Mouse (Mus musculus) liver, embryonic 15.5 days (tissue): ENCODE results near the gene Adgrl3. TPM values are rescaled to one million over a fixed set of nuclear protein-coding genes. Genes with fewer than 3 reads are reported as not detected.

Experiments
- ATAC-seq: fragments of 200-750 bp; cut with Nextera tagmentation; 2 replicates; pipeline ENCODE4 v1.8.0; 2017; ENCODE audit warnings: moderate number of reproducible peaks, mild to moderate bottlenecking, moderate library complexity; ENCODE audit not compliant: insufficient read depth
- H3K27ac ChIP-seq: fragments of 300-500 bp; sonication (generic); replicated peaks from 2 replicates; pipeline ENCODE4 v1.5.1; 2015; ENCODE audit warnings: mild to moderate bottlenecking, inconsistent platforms
- H3K27me3 ChIP-seq: fragments of 300-500 bp; sonication (generic); 2 replicates; pipeline ENCODE4 v1.6.1; 2015; ENCODE audit warnings: mild to moderate bottlenecking, inconsistent platforms
- H3K36me3 ChIP-seq: fragments of 300-500 bp; sonication (generic); replicated peaks from 2 replicates; pipeline ENCODE4 v1.6.1; 2015; ENCODE audit warnings: moderate library complexity, mild to moderate bottlenecking, inconsistent platforms
- H3K4me1 ChIP-seq: fragments of 300-500 bp; sonication (generic); replicated peaks from 2 replicates; pipeline ENCODE4 v1.6.1; 2015; ENCODE audit warnings: inconsistent platforms
- H3K4me2 ChIP-seq: fragments of 300-500 bp; sonication (generic); 2 replicates; pipeline ENCODE4 v1.6.1; 2015; ENCODE audit warnings: moderate library complexity, mild to moderate bottlenecking, inconsistent platforms
- H3K4me3 ChIP-seq: fragments of 300-500 bp; sonication (generic); replicated peaks from 2 replicates; pipeline ENCODE4 v1.5.1; 2015; ENCODE audit warnings: mild to moderate bottlenecking, inconsistent platforms
- H3K9ac ChIP-seq: fragments of 300-500 bp; sonication (generic); 2 replicates; pipeline ENCODE4 v1.6.1; 2015; ENCODE audit warnings: moderate library complexity, mild to moderate bottlenecking, inconsistent platforms
- H3K9me3 ChIP-seq: fragments of 300-500 bp; sonication (generic); replicated peaks from 2 replicates; pipeline ENCODE4 v1.6.1; 2016; ENCODE audit warnings: inconsistent platforms
- WGBS: fragments of 180-500 bp; shearing (Covaris S2); methylation state at CpG from one replicate; pipeline ENCODE4 v1.1.7; 2015; ENCODE audit warnings: mixed read lengths; ENCODE audit not compliant: insufficient replicate concordance; 5-methylcytosine and 5-hydroxymethylcytosine counted together
- polyA plus RNA-seq: library from polyadenylated mRNA; unstranded; fragments of >200 nt; fragmentation: Nextera tagmentation; extraction: Ambion mirVana; gene quantifications from 2 replicates; pipeline ENCODE4 v1.2.1, GENCODE M21; 2015

The Adgrl3 gene
- polyA plus RNA-seq, 1 experiment from 2014 or later, result 0.84 TPM

DNA sequence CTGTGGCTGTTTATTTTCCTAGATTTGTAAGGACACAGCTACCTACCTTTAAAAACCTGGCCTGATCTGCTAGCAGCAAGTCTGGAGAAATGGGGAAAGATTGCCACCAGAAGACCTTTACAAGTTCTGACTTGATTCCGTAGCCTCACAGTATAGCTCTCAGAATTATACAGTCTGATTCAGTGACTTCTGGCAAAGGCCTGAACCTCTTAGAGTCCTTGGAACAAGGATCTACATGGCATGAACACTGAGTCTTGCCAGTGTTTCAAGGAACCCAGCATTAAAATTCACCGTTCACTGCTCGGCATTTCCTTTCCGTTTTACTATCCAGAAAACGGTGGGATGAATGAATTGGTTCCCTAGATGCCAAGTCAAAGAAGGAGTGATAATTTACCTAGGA is 756.3 kb downstream of the Adgrl3 start:
- no peak overlapping the region for H3K27ac ChIP-seq
- no peak overlapping the region for H3K4me2 ChIP-seq
- H3K27me3 ChIP-seq, result no peaks in the 10 kb centered on the region
- H3K9me3 ChIP-seq, result no peaks in the 10 kb centered on the region
- H3K9ac ChIP-seq, result no peak overlapping the region
- no peaks in the 10 kb centered on the region for H3K36me3 ChIP-seq
- H3K4me3 ChIP-seq, result no peak overlapping the region
- ATAC-seq, result no peak
- H3K4me1 ChIP-seq, result no peaks in the 10 kb centered on the region
- WGBS, result 78% methylated on average over 5 of the region's 5 CpGs

DNA sequence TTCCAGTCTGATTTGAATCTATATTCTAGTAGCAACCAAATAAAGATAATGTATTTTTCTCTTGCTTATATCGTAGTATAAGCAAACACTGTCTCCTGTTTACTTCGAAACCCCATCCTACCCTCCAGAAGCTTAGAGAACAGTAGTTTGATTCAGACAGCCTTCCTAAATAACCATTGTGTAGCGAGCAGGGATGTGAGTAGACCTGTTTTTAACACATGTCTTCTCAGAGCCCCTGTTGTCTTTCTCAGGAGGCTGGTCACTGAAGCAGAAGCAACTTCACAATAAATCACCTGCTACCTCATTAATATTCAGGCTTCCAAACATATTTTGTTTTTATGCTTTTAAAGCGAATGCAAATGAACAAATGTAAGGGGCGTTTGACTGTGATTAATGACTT is 756.8 kb downstream of the Adgrl3 start:
- Histone ChIP-seq H3K36me3 (no peaks in the 10 kb centered on the region), H3K9me3 (no peaks in the 10 kb centered on the region), H3K4me3 (no peak overlapping the region), H3K9ac (no peak overlapping the region), H3K4me2 (no peak overlapping the region), H3K27ac (no peak overlapping the region), H3K4me1 (no peaks in the 10 kb centered on the region), H3K27me3 (no peaks in the 10 kb centered on the region)
- 59% methylated on average over 5 of the region's 5 CpGs for WGBS
- ATAC-seq, result no peak

DNA sequence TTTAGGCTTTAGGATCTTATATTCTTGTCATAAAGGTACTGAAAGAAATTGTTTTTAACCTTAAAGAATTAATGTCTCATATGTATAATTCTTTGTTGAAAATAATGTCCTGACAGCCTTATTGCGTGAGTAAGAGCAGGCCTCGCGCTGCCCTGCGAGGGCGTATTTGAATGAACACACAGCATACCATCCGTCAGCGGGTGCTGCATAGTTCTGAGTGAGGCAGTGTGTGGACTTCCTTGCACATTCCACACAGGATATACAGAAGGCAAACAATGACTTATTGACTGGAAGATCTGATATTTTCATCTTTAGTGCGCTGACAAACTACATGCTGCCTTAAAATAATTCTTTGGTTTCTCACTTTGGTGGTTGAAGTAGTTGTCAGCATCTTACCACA is 764.8 kb downstream of the Adgrl3 start:
- no peak overlapping the region for H3K27ac ChIP-seq
- no peak overlapping the region for H3K4me3 ChIP-seq
- no peak overlapping the region for H3K9ac ChIP-seq
- H3K36me3 ChIP-seq, result no peaks in the 10 kb centered on the region
- no peaks in the 10 kb centered on the region for H3K27me3 ChIP-seq
- 78% methylated on average over 8 of the region's 8 CpGs for WGBS
- H3K4me2 ChIP-seq, result no peak overlapping the region
- no peak for ATAC-seq
- H3K9me3 ChIP-seq, result no peaks in the 10 kb centered on the region
- H3K4me1 ChIP-seq, result no peaks in the 10 kb centered on the region

DNA sequence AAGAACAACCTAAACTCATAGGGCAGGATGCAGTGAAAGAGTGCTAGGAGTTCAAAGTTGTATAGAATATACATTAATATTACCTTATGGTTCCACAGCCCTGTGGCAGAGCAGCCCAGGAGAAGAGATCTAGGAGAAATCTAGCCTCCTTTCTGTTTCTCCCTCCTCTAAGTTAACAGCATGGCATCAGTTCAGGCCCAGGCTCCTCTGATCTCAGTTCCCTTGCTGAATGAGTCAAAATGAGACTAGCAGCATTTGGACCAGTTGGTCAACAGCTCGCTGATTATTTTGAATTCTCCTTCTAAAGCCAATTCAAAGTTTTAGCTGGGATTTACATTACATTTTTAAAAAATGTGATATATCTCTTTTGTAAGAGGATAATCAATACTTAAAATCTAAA is 770.8 kb downstream of the Adgrl3 start:
- H3K4me3 ChIP-seq, result no peak overlapping the region
- no peak overlapping the region for H3K9ac ChIP-seq
- WGBS, result 37% methylated on average over 1 of the region's 1 CpGs
- H3K4me1 ChIP-seq, result no peaks in the 10 kb centered on the region
- H3K9me3 ChIP-seq, result no peaks in the 10 kb centered on the region; the same call in 1 of the 2 replicates
- no peaks in the 10 kb centered on the region for H3K36me3 ChIP-seq
- no peak overlapping the region for H3K27ac ChIP-seq
- H3K4me2 ChIP-seq, result no peak overlapping the region
- no peak for ATAC-seq
- H3K27me3 ChIP-seq, result no peaks in the 10 kb centered on the region

DNA sequence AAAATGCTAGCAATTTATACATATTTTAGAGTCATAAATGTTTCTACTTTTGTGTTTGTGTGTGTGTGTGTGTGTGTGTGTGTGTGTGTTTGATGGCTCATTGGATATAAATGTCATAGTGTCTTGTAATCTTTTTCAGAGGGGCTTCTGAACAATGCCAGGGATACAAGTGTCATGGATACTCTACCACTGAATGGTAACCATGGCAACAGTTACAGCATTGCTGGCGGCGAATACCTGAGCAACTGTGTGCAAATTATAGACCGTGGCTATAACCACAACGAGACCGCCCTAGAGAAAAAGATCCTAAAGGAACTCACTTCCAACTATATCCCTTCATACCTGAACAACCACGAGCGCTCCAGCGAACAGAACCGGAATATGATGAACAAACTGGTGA is 774.2 kb downstream of the Adgrl3 start:
- H3K27ac ChIP-seq, result no peak overlapping the region
- H3K9me3 ChIP-seq, result no peaks in the 10 kb centered on the region; the same call in 1 of the 2 replicates
- H3K4me2 ChIP-seq, result no peak overlapping the region
- no peaks in the 10 kb centered on the region for H3K36me3 ChIP-seq
- no peaks in the 10 kb centered on the region for H3K4me1 ChIP-seq
- no peak for ATAC-seq
- H3K4me3 ChIP-seq, result no peak overlapping the region
- no peak overlapping the region for H3K9ac ChIP-seq
- 79% methylated on average over 9 of the region's 9 CpGs for WGBS
- no peaks in the 10 kb centered on the region for H3K27me3 ChIP-seq

DNA sequence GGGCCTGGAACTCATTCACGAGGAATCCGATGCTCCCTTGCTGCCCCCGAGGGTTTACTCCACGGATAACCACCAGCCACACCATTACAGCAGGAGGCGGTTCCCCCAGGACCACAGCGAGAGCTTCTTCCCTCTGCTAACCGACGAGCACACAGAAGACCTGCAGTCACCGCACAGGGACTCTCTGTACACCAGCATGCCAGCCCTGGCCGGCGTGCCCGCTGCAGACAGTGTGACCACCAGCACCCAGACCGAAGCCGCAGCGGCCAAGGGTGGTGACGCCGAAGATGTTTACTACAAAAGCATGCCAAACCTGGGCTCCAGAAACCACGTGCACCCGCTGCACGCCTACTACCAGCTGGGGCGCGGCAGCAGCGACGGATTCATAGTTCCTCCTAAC is 774.7 kb downstream of the Adgrl3 start:
- ATAC-seq, result no peak
- no peak overlapping the region for H3K4me3 ChIP-seq
- H3K9me3 ChIP-seq, result no peaks in the 10 kb centered on the region; the same call in 1 of the 2 replicates
- no peak overlapping the region for H3K9ac ChIP-seq
- no peaks in the 10 kb centered on the region for H3K27me3 ChIP-seq
- WGBS, result 76% methylated on average over 24 of the region's 24 CpGs
- no peaks in the 10 kb centered on the region for H3K36me3 ChIP-seq
- no peak overlapping the region for H3K4me2 ChIP-seq
- no peaks in the 10 kb centered on the region for H3K4me1 ChIP-seq
- H3K27ac ChIP-seq, result no peak overlapping the region

DNA sequence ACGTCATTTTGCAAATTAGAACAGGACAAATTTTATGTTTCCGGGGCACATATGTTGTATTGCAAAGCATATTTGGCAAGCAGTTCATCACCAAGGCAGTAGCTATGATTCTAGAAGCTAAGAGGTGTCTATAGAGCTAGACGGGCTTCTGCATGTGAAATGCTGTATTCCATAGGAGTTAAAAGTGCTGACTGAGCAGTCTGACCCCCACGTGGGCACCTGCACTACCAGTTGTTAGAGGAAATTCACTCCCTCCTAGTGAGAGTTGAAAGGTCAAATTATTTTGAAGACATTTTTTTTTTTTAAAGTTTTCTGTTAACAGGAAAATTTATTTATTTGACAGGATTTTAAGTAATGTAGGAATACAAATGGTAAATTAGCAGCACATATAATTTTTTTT is 776.2 kb downstream of the Adgrl3 start:
- Histone ChIP-seq H3K9me3 (no peaks in the 10 kb centered on the region; the same call in 1 of the 2 replicates), H3K9ac (no peak overlapping the region), H3K27me3 (no peaks in the 10 kb centered on the region), H3K4me3 (no peak overlapping the region), H3K4me2 (no peak overlapping the region), H3K4me1 (no peaks in the 10 kb centered on the region), H3K27ac (no peak overlapping the region), H3K36me3 (no peaks in the 10 kb centered on the region)
- no peak for ATAC-seq
- WGBS, result 63% methylated on average over 4 of the region's 4 CpGs

DNA sequence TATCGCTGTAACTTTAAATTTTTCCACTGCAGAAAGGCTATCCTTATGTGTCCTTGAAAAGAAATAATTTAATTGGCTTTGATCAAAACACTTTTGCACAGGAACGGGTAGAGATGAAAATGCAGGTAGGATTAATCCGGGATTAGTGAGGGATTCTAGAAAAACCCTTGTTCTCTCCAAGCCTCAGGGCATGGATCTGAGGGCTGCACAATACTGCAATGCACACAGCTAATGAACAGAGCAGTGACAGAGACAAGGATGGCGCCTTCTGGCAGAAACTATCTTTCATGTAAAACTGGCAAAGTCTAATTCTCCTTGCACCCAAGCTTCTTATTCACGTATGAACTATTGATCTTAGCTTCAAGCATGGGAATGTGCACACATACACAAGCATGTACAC is 791.0 kb downstream of the Adgrl3 start:
- Histone ChIP-seq H3K27me3 (no peaks in the 10 kb centered on the region), H3K4me2 (no peak overlapping the region), H3K9ac (no peak overlapping the region), H3K9me3 (no peaks in the 10 kb centered on the region), H3K4me3 (no peak overlapping the region), H3K36me3 (no peaks in the 10 kb centered on the region), H3K27ac (no peak overlapping the region), H3K4me1 (no peaks in the 10 kb centered on the region)
- ATAC-seq, result no peak
- WGBS, result 70% methylated on average over 5 of the region's 5 CpGs

DNA sequence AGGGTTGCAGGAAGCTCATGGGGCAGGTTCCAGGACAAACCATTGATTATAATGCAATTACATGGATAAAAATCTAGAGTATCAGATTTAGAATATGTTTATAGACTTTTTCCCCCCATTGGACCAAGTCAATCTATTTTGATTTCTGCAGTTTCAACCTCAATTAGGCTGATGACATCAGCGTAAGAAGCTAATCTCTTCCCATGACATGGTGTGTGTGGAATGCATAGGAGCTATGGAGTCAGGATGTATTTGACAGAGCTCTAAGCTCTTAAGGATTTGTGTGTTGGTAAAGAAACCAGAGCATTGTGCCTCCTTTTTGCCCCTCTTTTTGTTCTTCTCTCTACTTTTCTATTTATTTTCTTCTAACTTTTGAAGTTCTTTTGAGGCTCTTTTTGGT is 812.1 kb downstream of the Adgrl3 start:
- H3K4me2 ChIP-seq, result no peak overlapping the region
- no peak overlapping the region for H3K4me3 ChIP-seq
- no peak overlapping the region for H3K27ac ChIP-seq
- no peak for ATAC-seq
- H3K4me1 ChIP-seq, result no peaks in the 10 kb centered on the region
- H3K9me3 ChIP-seq, result no peaks in the 10 kb centered on the region
- 77% methylated on average over 1 of the region's 1 CpGs for WGBS
- no peaks in the 10 kb centered on the region for H3K36me3 ChIP-seq
- H3K9ac ChIP-seq, result no peak overlapping the region
- H3K27me3 ChIP-seq, result no peaks in the 10 kb centered on the region

DNA sequence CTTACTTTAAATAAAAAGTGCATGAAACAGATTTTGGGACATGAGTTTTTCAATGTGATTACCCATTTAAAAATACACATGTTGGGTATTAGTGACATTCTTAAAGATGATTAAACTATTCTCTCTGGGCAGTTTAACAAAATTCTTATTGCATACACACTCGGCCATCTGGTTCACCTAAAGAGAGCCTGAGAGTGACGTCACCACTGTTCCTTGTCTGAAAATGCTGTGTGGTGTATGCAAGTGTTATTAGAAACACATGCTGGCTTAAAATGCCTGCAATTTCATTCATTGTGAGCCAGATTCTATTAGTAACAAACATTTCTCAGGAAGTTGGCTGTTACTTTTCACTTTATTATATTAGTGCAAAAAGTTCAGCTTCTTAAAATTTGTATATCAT is 812.7 kb downstream of the Adgrl3 start:
- H3K4me2 ChIP-seq, result no peak overlapping the region
- no peak overlapping the region for H3K4me3 ChIP-seq
- WGBS, result 64% methylated on average over 2 of the region's 2 CpGs
- ATAC-seq, result no peak
- no peaks in the 10 kb centered on the region for H3K4me1 ChIP-seq
- no peak overlapping the region for H3K27ac ChIP-seq
- H3K9ac ChIP-seq, result no peak overlapping the region
- no peaks in the 10 kb centered on the region for H3K9me3 ChIP-seq
- H3K36me3 ChIP-seq, result no peaks in the 10 kb centered on the region
- H3K27me3 ChIP-seq, result no peaks in the 10 kb centered on the region

DNA sequence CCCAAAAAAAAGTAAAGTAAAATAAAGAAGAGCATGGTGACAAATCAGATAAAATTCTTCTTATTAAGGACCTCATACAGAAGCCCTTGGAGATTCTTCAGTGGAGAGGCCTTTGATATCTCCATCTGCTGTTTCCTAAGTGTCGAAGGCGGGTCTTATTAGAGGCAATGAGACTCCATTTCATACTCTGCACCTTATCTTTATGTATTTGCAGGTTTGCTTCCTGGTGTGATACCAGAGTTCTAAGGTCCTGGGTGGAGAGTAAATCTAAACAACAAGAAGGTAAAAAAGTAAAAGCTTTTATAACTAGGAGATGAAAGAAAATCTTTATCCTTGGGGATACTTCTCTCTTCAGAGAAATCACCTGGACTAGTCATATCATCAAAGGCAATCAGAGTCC is 817.9 kb downstream of the Adgrl3 start:
- Histone ChIP-seq H3K4me2 (no peak overlapping the region), H3K9me3 (no peaks in the 10 kb centered on the region), H3K9ac (no peak overlapping the region), H3K36me3 (no peaks in the 10 kb centered on the region), H3K27me3 (no peaks in the 10 kb centered on the region), H3K27ac (no peak overlapping the region), H3K4me1 (no peaks in the 10 kb centered on the region), H3K4me3 (no peak overlapping the region)
- 71% methylated on average over 2 of the region's 2 CpGs for WGBS
- no peak for ATAC-seq

DNA sequence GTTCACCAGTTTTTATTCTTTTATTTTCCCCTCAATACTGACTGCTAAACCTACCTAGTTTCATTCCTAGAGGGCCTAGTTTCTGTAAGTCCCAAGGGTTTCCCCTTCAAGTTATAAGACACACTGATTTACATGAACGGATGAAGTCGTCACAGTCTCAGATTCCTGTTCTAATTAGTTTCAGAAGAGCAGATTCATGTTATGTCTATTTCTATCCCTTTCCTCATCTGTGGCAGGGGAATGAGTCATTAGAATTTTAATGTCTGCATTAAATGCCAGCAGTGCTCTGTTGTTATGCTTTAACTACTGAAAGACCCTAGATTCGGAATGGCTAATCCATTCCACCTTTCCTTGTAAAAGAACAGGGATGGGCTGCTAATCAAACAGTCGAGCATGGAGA is 823.9 kb downstream of the Adgrl3 start:
- Histone ChIP-seq H3K4me3 (no peak overlapping the region), H3K27me3 (no peaks in the 10 kb centered on the region), H3K9me3 (no peaks in the 10 kb centered on the region), H3K4me1 (no peaks in the 10 kb centered on the region), H3K27ac (no peak overlapping the region), H3K36me3 (no peaks in the 10 kb centered on the region), H3K4me2 (no peak overlapping the region), H3K9ac (no peak overlapping the region)
- ATAC-seq, result no peak
- WGBS, result 59% methylated on average over 4 of the region's 4 CpGs
